Mouse (Mus musculus): Measurements from ENCODE around the gene Csrnp2. TPM values are rescaled to one million over a fixed set of nuclear protein-coding genes. Genes with fewer than 3 reads are reported as not detected.
A peak's percentile ranks its signal among the peaks of the same experiment; 100 is the strongest.

The Csrnp2 gene
- total RNA-seq, 1 experiment, result 14.6 TPM

- H3K9ac ChIP-seq (ENCODE audit: insufficient read depth, low read depth, low read length, poor library complexity, severe bottlenecking), result no peak overlapping the region
- H3K9me3 ChIP-seq (ENCODE audit: control insufficient read depth, insufficient read depth, low read depth, low read length), result no peaks in the 10 kb centered on the region
- H3K27ac ChIP-seq (ENCODE audit: insufficient read depth, low read depth, low read length, poor library complexity, severe bottlenecking), result no peak overlapping the region
- in situ Hi-C loops (cut with MboI; ENCODE audit: low sequenced_read_pairs in 2 of 2, unreplicated experiment in 2 of 2), result no loop called here
- H3K36me3 ChIP-seq (ENCODE audit: control insufficient read depth, insufficient read depth, low read length, poor library complexity, severe bottlenecking), result no peaks in the 10 kb centered on the region
- TF ChIP-seq MAFK (IDR thresholded peaks at IDR 0.05; ENCODE audit: insufficient read depth, low read depth, low read length), result no peak
- TF ChIP-seq CHD2 (IDR thresholded peaks at IDR 0.05; ENCODE audit: low read depth, low read length), result no peak
- TF ChIP-seq HCFC1 (IDR thresholded peaks at IDR 0.05; ENCODE audit: borderline replicate concordance, insufficient read depth, low read length), result no peak
- no peak for TF ChIP-seq ZNF384 (IDR thresholded peaks at IDR 0.05; ENCODE audit: low read depth, low read length)
- TF ChIP-seq ZC3H11A (IDR thresholded peaks at IDR 0.05; ENCODE audit: borderline replicate concordance, low read depth, low read length), result no peak
- no peak overlapping the region for H3K4me3 ChIP-seq (ENCODE audit: insufficient read depth in 1 of 2, low read depth in 1 of 2, low read length in 2 of 2, poor library complexity in 1 of 2, severe bottlenecking in 1 of 2)
- H3K4me1 ChIP-seq (ENCODE audit: control insufficient read depth in 2 of 2, insufficient read depth in 2 of 2, low read length in 2 of 2, poor library complexity in 1 of 2), result peaks cover 0 to 9% of the 10 kb centered on the region in 2 experiments; a peak in 2 of 4 replicates
- no peak for DNase-seq (ENCODE audit: low read depth, low spot score)
Observed at GRCm38 (mm10) chr15:100465432-100465831, 29.9 kb downstream of the Csrnp2 start.

- Histone ChIP-seq H3K4me3 (ENCODE audit: insufficient read depth in 1 of 2, low read depth in 1 of 2, low read length in 2 of 2, poor library complexity in 1 of 2, severe bottlenecking in 1 of 2) (no peak overlapping the region), H3K36me3 (ENCODE audit: control insufficient read depth, insufficient read depth, low read length, poor library complexity, severe bottlenecking) (no peaks in the 10 kb centered on the region), H3K27ac (ENCODE audit: insufficient read depth, low read depth, low read length, poor library complexity, severe bottlenecking) (no peak overlapping the region), H3K4me1 (ENCODE audit: control insufficient read depth in 2 of 2, insufficient read depth in 2 of 2, low read length in 2 of 2, poor library complexity in 1 of 2) (peaks cover 0 to 7% of the 10 kb centered on the region in 2 experiments; a peak in 2 of 4 replicates), H3K9me3 (ENCODE audit: control insufficient read depth, insufficient read depth, low read depth, low read length) (no peaks in the 10 kb centered on the region), H3K9ac (ENCODE audit: insufficient read depth, low read depth, low read length, poor library complexity, severe bottlenecking) (no peak overlapping the region)
- in situ Hi-C loops (cut with MboI; ENCODE audit: low sequenced_read_pairs in 2 of 2, unreplicated experiment in 2 of 2), result no loop called here
- peak; percentile 72 for DNase-seq (ENCODE audit: low read depth, low spot score)
- TF ChIP-seq HCFC1 (IDR thresholded peaks at IDR 0.05; ENCODE audit: borderline replicate concordance, insufficient read depth, low read length), result no peak
- TF ChIP-seq ZNF384 (IDR thresholded peaks at IDR 0.05; ENCODE audit: low read depth, low read length), result no peak
- TF ChIP-seq ZC3H11A (IDR thresholded peaks at IDR 0.05; ENCODE audit: borderline replicate concordance, low read depth, low read length), result peak; percentile 46; the same call in 1 of the 2 replicates
- TF ChIP-seq CHD2 (IDR thresholded peaks at IDR 0.05; ENCODE audit: low read depth, low read length), result no peak
Observed at GRCm38 (mm10) chr15:100463712-100464111, 31.6 kb downstream of the Csrnp2 start.

GRCm38 (mm10) chr15:100462086-100462485, 33.2 kb downstream of the Csrnp2 start:
- peaks cover 0 to 5% of the 10 kb centered on the region in 2 experiments; a peak in 2 of 4 replicates for H3K4me1 ChIP-seq (ENCODE audit: control insufficient read depth in 2 of 2, insufficient read depth in 2 of 2, low read length in 2 of 2, poor library complexity in 1 of 2)
- no peak for DNase-seq (ENCODE audit: low read depth, low spot score)
- no peak overlapping the region for H3K4me3 ChIP-seq (ENCODE audit: insufficient read depth in 1 of 2, low read depth in 1 of 2, low read length in 2 of 2, poor library complexity in 1 of 2, severe bottlenecking in 1 of 2)
- TF ChIP-seq MAFK (IDR thresholded peaks at IDR 0.05; ENCODE audit: insufficient read depth, low read depth, low read length), result no peak
- no peak for TF ChIP-seq HCFC1 (IDR thresholded peaks at IDR 0.05; ENCODE audit: borderline replicate concordance, insufficient read depth, low read length)
- no peak for TF ChIP-seq CHD2 (IDR thresholded peaks at IDR 0.05; ENCODE audit: low read depth, low read length)
- TF ChIP-seq ZNF384 (IDR thresholded peaks at IDR 0.05; ENCODE audit: low read depth, low read length), result no peak
- no peak for TF ChIP-seq ZC3H11A (IDR thresholded peaks at IDR 0.05; ENCODE audit: borderline replicate concordance, low read depth, low read length)
- in situ Hi-C loops (cut with MboI; ENCODE audit: low sequenced_read_pairs in 2 of 2, unreplicated experiment in 2 of 2), result no loop called here
- no peaks in the 10 kb centered on the region for H3K9me3 ChIP-seq (ENCODE audit: control insufficient read depth, insufficient read depth, low read depth, low read length)
- H3K9ac ChIP-seq (ENCODE audit: insufficient read depth, low read depth, low read length, poor library complexity, severe bottlenecking), result no peak overlapping the region
- no peaks in the 10 kb centered on the region for H3K36me3 ChIP-seq (ENCODE audit: control insufficient read depth, insufficient read depth, low read length, poor library complexity, severe bottlenecking)
- H3K27ac ChIP-seq (ENCODE audit: insufficient read depth, low read depth, low read length, poor library complexity, severe bottlenecking), result no peak overlapping the region

- Histone ChIP-seq H3K36me3 (ENCODE audit: control insufficient read depth, insufficient read depth, low read length, poor library complexity, severe bottlenecking) (no peaks in the 10 kb centered on the region), H3K27ac (ENCODE audit: insufficient read depth, low read depth, low read length, poor library complexity, severe bottlenecking) (no peak overlapping the region), H3K4me3 (ENCODE audit: insufficient read depth in 1 of 2, low read depth in 1 of 2, low read length in 2 of 2, poor library complexity in 1 of 2, severe bottlenecking in 1 of 2) (no peak overlapping the region), H3K4me1 (ENCODE audit: control insufficient read depth in 2 of 2, insufficient read depth in 2 of 2, low read length in 2 of 2, poor library complexity in 1 of 2) (peaks cover 0 to 5% of the 10 kb centered on the region in 2 experiments; a peak in 2 of 4 replicates), H3K9me3 (ENCODE audit: control insufficient read depth, insufficient read depth, low read depth, low read length) (no peaks in the 10 kb centered on the region), H3K9ac (ENCODE audit: insufficient read depth, low read depth, low read length, poor library complexity, severe bottlenecking) (no peak overlapping the region)
- no peak for DNase-seq (ENCODE audit: low read depth, low spot score)
- TF ChIP-seq ZNF384 (IDR thresholded peaks at IDR 0.05; ENCODE audit: low read depth, low read length) (no peak), ZC3H11A (IDR thresholded peaks at IDR 0.05; ENCODE audit: borderline replicate concordance, low read depth, low read length) (no peak), HCFC1 (IDR thresholded peaks at IDR 0.05; ENCODE audit: borderline replicate concordance, insufficient read depth, low read length) (no peak), MAFK (IDR thresholded peaks at IDR 0.05; ENCODE audit: insufficient read depth, low read depth, low read length) (no peak), CHD2 (IDR thresholded peaks at IDR 0.05; ENCODE audit: low read depth, low read length) (no peak)
- in situ Hi-C loops (cut with MboI; ENCODE audit: low sequenced_read_pairs in 2 of 2, unreplicated experiment in 2 of 2), result no loop called here
Observed at GRCm38 (mm10) chr15:100461646-100462045, 33.6 kb downstream of the Csrnp2 start.

- Histone ChIP-seq H3K9ac (ENCODE audit: insufficient read depth, low read depth, low read length, poor library complexity, severe bottlenecking) (no peak overlapping the region), H3K27ac (ENCODE audit: insufficient read depth, low read depth, low read length, poor library complexity, severe bottlenecking) (no peak overlapping the region), H3K4me3 (ENCODE audit: insufficient read depth in 1 of 2, low read depth in 1 of 2, low read length in 2 of 2, poor library complexity in 1 of 2, severe bottlenecking in 1 of 2) (peak overlapping the region in 1 of 2 experiments; percentile 25; a peak in 2 of 4 replicates), H3K36me3 (ENCODE audit: control insufficient read depth, insufficient read depth, low read length, poor library complexity, severe bottlenecking) (no peaks in the 10 kb centered on the region), H3K9me3 (ENCODE audit: control insufficient read depth, insufficient read depth, low read depth, low read length) (no peaks in the 10 kb centered on the region), H3K4me1 (ENCODE audit: control insufficient read depth in 2 of 2, insufficient read depth in 2 of 2, low read length in 2 of 2, poor library complexity in 1 of 2) (peaks cover 0 to 5% of the 10 kb centered on the region in 2 experiments; a peak in 2 of 4 replicates)
- in situ Hi-C loops (cut with MboI; ENCODE audit: low sequenced_read_pairs in 2 of 2, unreplicated experiment in 2 of 2), result no loop called here
- no peak for DNase-seq (ENCODE audit: low read depth, low spot score)
- TF ChIP-seq HCFC1 (IDR thresholded peaks at IDR 0.05; ENCODE audit: borderline replicate concordance, insufficient read depth, low read length) (no peak), ZNF384 (IDR thresholded peaks at IDR 0.05; ENCODE audit: low read depth, low read length) (no peak), ZC3H11A (IDR thresholded peaks at IDR 0.05; ENCODE audit: borderline replicate concordance, low read depth, low read length) (no peak), CHD2 (IDR thresholded peaks at IDR 0.05; ENCODE audit: low read depth, low read length) (no peak), MAFK (IDR thresholded peaks at IDR 0.05; ENCODE audit: insufficient read depth, low read depth, low read length) (no peak)
Observed at GRCm38 (mm10) chr15:100460942-100461341, 34.3 kb downstream of the Csrnp2 start.

Data from ES-E14 (cell line).